Mouse (Mus musculus): ENCODE results near the gene Utp11. TPM values are rescaled to one million over a fixed set of nuclear protein-coding genes. Genes with fewer than 3 reads are reported as not detected.

The Utp11 gene
- polyA plus RNA-seq, 1 experiment from 2014 or later, result 37.4 TPM

GRCm38 (mm10) chr4:124631456-124631855 lies 61.9 kb downstream of the Utp11 start:
- no peak overlapping the region for H3K27ac ChIP-seq (ENCODE audit: low read length)
- 41% methylated on average over 4 of the region's 4 CpGs for WGBS
- DNase-seq (ENCODE audit: low spot score) (no peak), ATAC-seq (no peak)
- H3K4me3 ChIP-seq (ENCODE audit: low read depth, low read length), result no peak overlapping the region
- no peak overlapping the region for H3K9ac ChIP-seq (replicated peaks; ENCODE audit: low read depth)
- H3K4me1 ChIP-seq (ENCODE audit: insufficient read depth, low read depth, low read length), result no peaks in the 10 kb centered on the region
- H3K4me2 ChIP-seq (replicated peaks; ENCODE audit: low read depth, low read length), result no peak overlapping the region
- no peaks in the 10 kb centered on the region; the same call in 1 of the 2 replicates for H3K27me3 ChIP-seq (replicated peaks; ENCODE audit: insufficient read depth, low read length)
- H3K36me3 ChIP-seq (ENCODE audit: insufficient read depth, low read length), result no peaks in the 10 kb centered on the region
- TF ChIP-seq EP300 (IDR thresholded peaks at IDR 0.05), result no peak
- no peak for TF ChIP-seq CTCF (IDR thresholded peaks at IDR 0.05)
- no peaks in the 10 kb centered on the region for H3K9me3 ChIP-seq (ENCODE audit: low read length)

MicroRNA genes within 50 kb of the gene (microRNA counts, 519-probe panel; counts per million panel counts)
- not detected for microRNA mmu-miR-697

Small RNA genes lying within 50 kb of the gene (microRNA-seq; reads per million reads assigned to microRNA genes)
- not detected for gene Gm24721
- gene Mir697, result not detected

Other genes starting within 250 kb of the Utp11 start
- gene 3100002H09Rik, start 82.8 kb downstream of the Utp11 start, polyA plus RNA-seq (2015; fragmentation: Nextera tagmentation; extraction: Ambion mirVana), result not detected in 2 replicates
- 0.10 and 0.14 TPM in 2 replicates for gene Pou3f1, start 36.8 kb downstream of the Utp11 start, polyA plus RNA-seq (2015; fragmentation: Nextera tagmentation; extraction: Ambion mirVana)
- 5.2 and 5.8 TPM in 2 replicates for gene Fhl3, start 7.1 kb upstream of the Utp11 start, polyA plus RNA-seq (2015; fragmentation: Nextera tagmentation; extraction: Ambion mirVana)
- 49.1 and 57.1 TPM in 2 replicates for gene Sf3a3, start 21.2 kb upstream of the Utp11 start, polyA plus RNA-seq (2015; fragmentation: Nextera tagmentation; extraction: Ambion mirVana)
- gene Inpp5b, start 48.2 kb upstream of the Utp11 start, polyA plus RNA-seq (2015; fragmentation: Nextera tagmentation; extraction: Ambion mirVana), result 59.6 and 62.9 TPM in 2 replicates
- gene Mtf1, start 108.5 kb upstream of the Utp11 start, polyA plus RNA-seq (2015; fragmentation: Nextera tagmentation; extraction: Ambion mirVana), result 9.3 and 10.8 TPM in 2 replicates
- 22.8 and 25.4 TPM in 2 replicates for gene Yrdc, start 157.1 kb upstream of the Utp11 start, polyA plus RNA-seq (2015; fragmentation: Nextera tagmentation; extraction: Ambion mirVana)
- gene 1110065P20Rik, start 157.6 kb upstream of the Utp11 start, polyA plus RNA-seq (2015; fragmentation: Nextera tagmentation; extraction: Ambion mirVana), result 65.4 and 68.7 TPM in 2 replicates
- gene Maneal, start 168.6 kb upstream of the Utp11 start, polyA plus RNA-seq (2015; fragmentation: Nextera tagmentation; extraction: Ambion mirVana), result 0.08 and 0.13 TPM in 2 replicates
- not detected in 2 replicates for gene Epha10, start 187.3 kb upstream of the Utp11 start, polyA plus RNA-seq (2015; fragmentation: Nextera tagmentation; extraction: Ambion mirVana)
- gene 9930104L06Rik, start 243.4 kb upstream of the Utp11 start, polyA plus RNA-seq (2015; fragmentation: Nextera tagmentation; extraction: Ambion mirVana), result 7.3 and 8.3 TPM in 2 replicates
- 5.5 and 8.8 TPM in 2 replicates for gene Cdca8, start 245.7 kb upstream of the Utp11 start, polyA plus RNA-seq (2015; fragmentation: Nextera tagmentation; extraction: Ambion mirVana)